Mouse (Mus musculus): Measurements from ENCODE around the gene Gzmn. TPM values are rescaled to one million over a fixed set of nuclear protein-coding genes. Genes with fewer than 3 reads are reported as not detected.
"Not testable (repeated sequence)": the region's sequence is repeated elsewhere in the genome, so short reads cannot be mapped to it uniquely, and the experiment has no call there.

The Gzmn gene
- not detected in 2 replicates for polyA plus RNA-seq (2015; fragmentation: Nextera tagmentation; extraction: Ambion mirVana)

- Histone ChIP-seq H3K27ac (replicated peaks) (no peak within 1 kb of the TSS), H3K4me1 (replicated peaks) (no peaks in the 10 kb centered on the region), H3K4me2 (no peak within 1 kb of the TSS), H3K9me3 (replicated peaks) (no peaks in the 10 kb centered on the region), H3K9ac (no peak within 1 kb of the TSS), H3K27me3 (no peaks in the 10 kb centered on the region), H3K36me3 (replicated peaks) (no peaks in the 10 kb centered on the region), H3K4me3 (replicated peaks) (no peak within 1 kb of the TSS)
- 70% methylated on average over 5 of the region's 5 CpGs for WGBS (ENCODE audit: insufficient replicate concordance)
- ATAC-seq (ENCODE audit: insufficient read depth), result no peak
Observed at GRCm38 (mm10) chr14:56174499-56174898, at the start of gene Gzmn. Gene Gzmn (minus strand): TSS chr14:56174599.

- H3K4me1 ChIP-seq (replicated peaks), result no peaks in the 10 kb centered on the region
- no peaks in the 10 kb centered on the region for H3K9me3 ChIP-seq (replicated peaks)
- no peak within 1 kb of the TSS for H3K27ac ChIP-seq (replicated peaks)
- H3K4me2 ChIP-seq, result no peak within 1 kb of the TSS
- no peak within 1 kb of the TSS for H3K9ac ChIP-seq
- ATAC-seq (ENCODE audit: insufficient read depth), result no peak
- no peaks in the 10 kb centered on the region for H3K27me3 ChIP-seq
- no peaks in the 10 kb centered on the region for H3K36me3 ChIP-seq (replicated peaks)
- no peak within 1 kb of the TSS for H3K4me3 ChIP-seq (replicated peaks)
- WGBS (ENCODE audit: insufficient replicate concordance), result 74% methylated on average over 4 of the region's 4 CpGs
Observed at GRCm38 (mm10) chr14:56211317-56211716, 36.9 kb upstream of the Gzmn start, which contains the start of gene Gzmf. Gene Gzmf (minus strand): TSS chr14:56211417.

GRCm38 (mm10) chr14:56205613-56206012 lies 31.2 kb upstream of the Gzmn start:
- H3K36me3 ChIP-seq (replicated peaks), result no peaks in the 10 kb centered on the region
- 42% methylated on average over 1 of the region's 1 CpGs for WGBS (ENCODE audit: insufficient replicate concordance)
- H3K4me3 ChIP-seq (replicated peaks), result no peak overlapping the region
- H3K9ac ChIP-seq, result no peak overlapping the region
- H3K4me2 ChIP-seq, result no peak overlapping the region
- no peaks in the 10 kb centered on the region for H3K27me3 ChIP-seq
- no peaks in the 10 kb centered on the region for H3K9me3 ChIP-seq (replicated peaks)
- no peak overlapping the region for H3K27ac ChIP-seq (replicated peaks)
- ATAC-seq (ENCODE audit: insufficient read depth), result no peak
- H3K4me1 ChIP-seq (replicated peaks), result no peaks in the 10 kb centered on the region

GRCm38 (mm10) chr14:56205021-56205420 lies 30.6 kb upstream of the Gzmn start:
- not testable (repeated sequence) for H3K4me2 ChIP-seq; ATAC-seq (ENCODE audit: insufficient read depth); H3K27me3 ChIP-seq; H3K36me3 ChIP-seq (replicated peaks); H3K9me3 ChIP-seq (replicated peaks); H3K27ac ChIP-seq (replicated peaks); H3K4me1 ChIP-seq (replicated peaks); H3K9ac ChIP-seq; H3K4me3 ChIP-seq (replicated peaks)
- 18% methylated on average over 5 of the region's 5 CpGs for WGBS (ENCODE audit: insufficient replicate concordance)

- H3K27ac ChIP-seq (replicated peaks), result no peak overlapping the region
- no peak overlapping the region for H3K4me3 ChIP-seq (replicated peaks)
- H3K27me3 ChIP-seq, result no peaks in the 10 kb centered on the region
- H3K4me2 ChIP-seq, result no peak overlapping the region
- H3K9me3 ChIP-seq (replicated peaks), result no peaks in the 10 kb centered on the region
- H3K36me3 ChIP-seq (replicated peaks), result no peaks in the 10 kb centered on the region
- 8% methylated on average over 2 of the region's 2 CpGs for WGBS (ENCODE audit: insufficient replicate concordance)
- no peak overlapping the region for H3K9ac ChIP-seq
- ATAC-seq (ENCODE audit: insufficient read depth), result no peak
- H3K4me1 ChIP-seq (replicated peaks), result no peaks in the 10 kb centered on the region
Observed at GRCm38 (mm10) chr14:56203975-56204374, 29.6 kb upstream of the Gzmn start.

- Histone ChIP-seq H3K4me2 (no peak overlapping the region), H3K9me3 (replicated peaks) (no peaks in the 10 kb centered on the region), H3K9ac (no peak overlapping the region), H3K4me1 (replicated peaks) (no peaks in the 10 kb centered on the region), H3K27ac (replicated peaks) (no peak overlapping the region), H3K4me3 (replicated peaks) (no peak overlapping the region), H3K27me3 (no peaks in the 10 kb centered on the region), H3K36me3 (replicated peaks) (no peaks in the 10 kb centered on the region)
- WGBS (ENCODE audit: insufficient replicate concordance), result 39% methylated on average over 6 of the region's 6 CpGs
- no peak for ATAC-seq (ENCODE audit: insufficient read depth)
Observed at GRCm38 (mm10) chr14:56186946-56187345, 12.5 kb upstream of the Gzmn start.

- Histone ChIP-seq H3K4me3 (replicated peaks) (no peak overlapping the region), H3K9ac (no peak overlapping the region), H3K27ac (replicated peaks) (no peak overlapping the region), H3K4me2 (no peak overlapping the region), H3K9me3 (replicated peaks) (no peaks in the 10 kb centered on the region), H3K27me3 (no peaks in the 10 kb centered on the region), H3K36me3 (replicated peaks) (no peaks in the 10 kb centered on the region), H3K4me1 (replicated peaks) (no peaks in the 10 kb centered on the region)
- 56% methylated on average over 5 of the region's 5 CpGs for WGBS (ENCODE audit: insufficient replicate concordance)
- ATAC-seq (ENCODE audit: insufficient read depth), result no peak
Observed at GRCm38 (mm10) chr14:56186521-56186920, 12.1 kb upstream of the Gzmn start.

GRCm38 (mm10) chr14:56177651-56178050 lies 3.3 kb upstream of the Gzmn start:
- not testable (repeated sequence) for H3K27me3 ChIP-seq; H3K4me3 ChIP-seq (replicated peaks); H3K4me2 ChIP-seq; H3K4me1 ChIP-seq (replicated peaks); H3K27ac ChIP-seq (replicated peaks); H3K36me3 ChIP-seq (replicated peaks); ATAC-seq (ENCODE audit: insufficient read depth); H3K9me3 ChIP-seq (replicated peaks); H3K9ac ChIP-seq
- 19% methylated on average over 8 of the region's 8 CpGs for WGBS (ENCODE audit: insufficient replicate concordance)

- no peak overlapping the region for H3K27ac ChIP-seq (replicated peaks)
- no peaks in the 10 kb centered on the region for H3K27me3 ChIP-seq
- no peak overlapping the region for H3K9ac ChIP-seq
- H3K4me2 ChIP-seq, result no peak overlapping the region
- H3K4me1 ChIP-seq (replicated peaks), result no peaks in the 10 kb centered on the region
- H3K9me3 ChIP-seq (replicated peaks), result no peaks in the 10 kb centered on the region
- 73% methylated on average over 6 of the region's 6 CpGs for WGBS (ENCODE audit: insufficient replicate concordance)
- no peak for ATAC-seq (ENCODE audit: insufficient read depth)
- no peak overlapping the region for H3K4me3 ChIP-seq (replicated peaks)
- H3K36me3 ChIP-seq (replicated peaks), result no peaks in the 10 kb centered on the region
Observed at GRCm38 (mm10) chr14:56173396-56173795, 1.0 kb downstream of the Gzmn start.

GRCm38 (mm10) chr14:56172744-56173143 lies 1.7 kb downstream of the Gzmn start:
- H3K36me3 ChIP-seq (replicated peaks), result no peaks in the 10 kb centered on the region
- no peak overlapping the region for H3K4me2 ChIP-seq
- no peak overlapping the region for H3K4me3 ChIP-seq (replicated peaks)
- WGBS (ENCODE audit: insufficient replicate concordance), result 74% methylated on average over 5 of the region's 5 CpGs
- no peak for ATAC-seq (ENCODE audit: insufficient read depth)
- no peak overlapping the region for H3K27ac ChIP-seq (replicated peaks)
- no peaks in the 10 kb centered on the region for H3K27me3 ChIP-seq
- H3K4me1 ChIP-seq (replicated peaks), result no peaks in the 10 kb centered on the region
- no peaks in the 10 kb centered on the region for H3K9me3 ChIP-seq (replicated peaks)
- no peak overlapping the region for H3K9ac ChIP-seq

GRCm38 (mm10) chr14:56168009-56168408 lies 6.4 kb downstream of the Gzmn start:
- Histone ChIP-seq H3K9ac (no peak overlapping the region), H3K36me3 (replicated peaks) (no peaks in the 10 kb centered on the region), H3K27ac (replicated peaks) (no peak overlapping the region), H3K27me3 (no peaks in the 10 kb centered on the region), H3K4me1 (replicated peaks) (no peaks in the 10 kb centered on the region), H3K4me3 (replicated peaks) (no peak overlapping the region), H3K4me2 (no peak overlapping the region), H3K9me3 (replicated peaks) (no peaks in the 10 kb centered on the region)
- 50% methylated on average over 6 of the region's 6 CpGs for WGBS (ENCODE audit: insufficient replicate concordance)
- no peak for ATAC-seq (ENCODE audit: insufficient read depth)

- Histone ChIP-seq H3K4me1 (replicated peaks) (no peaks in the 10 kb centered on the region), H3K36me3 (replicated peaks) (no peaks in the 10 kb centered on the region), H3K9ac (no peak overlapping the region), H3K4me2 (no peak overlapping the region), H3K9me3 (replicated peaks) (no peaks in the 10 kb centered on the region), H3K4me3 (replicated peaks) (no peak overlapping the region), H3K27ac (replicated peaks) (no peak overlapping the region), H3K27me3 (no peaks in the 10 kb centered on the region)
- ATAC-seq (ENCODE audit: insufficient read depth), result no peak
- 53% methylated on average over 2 of the region's 2 CpGs for WGBS (ENCODE audit: insufficient replicate concordance)
Observed at GRCm38 (mm10) chr14:56162109-56162508, 12.3 kb downstream of the Gzmn start.
